Mouse (Mus musculus): ENCODE results near the gene Dazl. TPM values are rescaled to one million over a fixed set of nuclear protein-coding genes. Genes with fewer than 3 reads are reported as not detected.
"Not testable (repeated sequence)": the region's sequence is repeated elsewhere in the genome, so short reads cannot be mapped to it uniquely, and the experiment has no call there.

Gene Dazl
- polyA plus RNA-seq, 1 experiment from 2014 or later, result 0.31 TPM

DNA sequence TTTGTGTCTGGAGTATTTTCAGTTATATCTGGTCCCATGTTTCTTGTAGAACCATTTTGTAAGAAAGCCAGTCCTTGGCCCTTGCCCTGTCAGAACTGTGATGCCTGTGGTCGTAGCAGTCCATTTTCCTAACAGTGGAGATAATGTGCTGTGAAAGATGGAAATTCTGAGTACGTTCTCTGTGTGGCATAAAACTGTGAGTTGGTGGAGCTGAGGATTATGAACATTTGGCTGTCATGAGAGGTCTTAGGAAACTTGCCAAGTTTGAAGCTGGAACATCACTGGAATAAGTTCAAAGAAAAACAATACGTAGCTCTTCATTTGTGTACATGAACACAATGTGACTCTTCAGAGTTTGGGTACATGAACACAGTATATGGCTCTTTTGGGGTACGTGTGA is 31.8 kb downstream of the Dazl start:
- H3K27ac ChIP-seq; ATAC-seq (ENCODE audit: borderline replicate concordance, extremely low read depth, low FRiP score, low TSS enrichment); H3K4me2 ChIP-seq; H3K9me3 ChIP-seq; H3K4me1 ChIP-seq; H3K27me3 ChIP-seq; H3K9ac ChIP-seq; H3K36me3 ChIP-seq; H3K4me3 ChIP-seq: not testable (repeated sequence)
- 48% methylated on average over 4 of the region's 4 CpGs for WGBS

DNA sequence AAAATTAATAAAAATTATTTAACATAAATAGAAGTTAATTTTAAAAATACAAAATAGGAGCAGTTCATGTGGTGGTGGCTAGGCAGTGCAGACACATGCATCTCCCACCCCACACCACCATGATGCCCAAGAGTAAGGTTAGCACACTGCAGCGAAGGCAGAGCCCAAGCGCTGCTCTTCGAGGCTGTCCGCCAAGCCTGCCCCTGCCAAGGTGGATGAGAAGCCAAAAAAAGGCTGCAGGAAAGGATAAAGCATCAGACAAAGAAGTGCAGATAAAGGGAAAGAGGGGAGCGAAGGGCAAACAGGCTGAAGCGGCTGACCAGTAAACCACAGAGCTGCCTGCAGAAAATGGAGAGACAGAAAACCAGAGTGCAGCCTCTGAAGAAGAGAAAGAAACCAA is 32.6 kb downstream of the Dazl start:
- Histone ChIP-seq H3K36me3 (no peaks in the 10 kb centered on the region), H3K4me3 (no peak overlapping the region), H3K27ac (no peak overlapping the region), H3K9ac (no peak overlapping the region), H3K4me1 (0 out of 2 replicates have a peak, but pooled peaks cover 4% of the 10 kb centered on the region), H3K4me2 (no peak overlapping the region), H3K27me3 (no peaks in the 10 kb centered on the region), H3K9me3 (no peaks in the 10 kb centered on the region)
- ATAC-seq (ENCODE audit: borderline replicate concordance, extremely low read depth, low FRiP score, low TSS enrichment), result no peak
- WGBS, result 82% methylated on average over 6 of the region's 6 CpGs

DNA sequence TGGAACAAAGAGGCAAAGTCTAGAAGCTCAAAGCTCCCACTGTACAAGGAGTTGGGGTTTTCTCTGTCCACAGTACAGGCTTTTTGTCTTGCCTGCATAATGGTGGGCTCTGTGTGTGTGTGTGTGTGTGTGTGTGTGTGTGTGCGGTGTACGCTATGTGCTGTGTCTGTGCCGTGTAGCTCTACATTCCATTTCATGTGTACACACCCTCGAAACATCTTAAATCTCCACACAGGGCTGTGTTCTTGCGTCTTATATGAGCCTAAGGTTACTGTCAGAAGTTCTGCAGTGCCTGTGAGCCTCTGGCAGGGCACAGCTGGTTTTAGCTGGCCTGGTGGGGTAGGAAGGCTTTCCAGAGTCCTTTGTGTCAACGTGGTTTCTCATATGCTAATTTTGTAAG is 46.8 kb downstream of the Dazl start:
- H3K27ac ChIP-seq, result no peak overlapping the region
- no peak overlapping the region for H3K9ac ChIP-seq
- ATAC-seq (ENCODE audit: borderline replicate concordance, extremely low read depth, low FRiP score, low TSS enrichment), result no peak

DNA sequence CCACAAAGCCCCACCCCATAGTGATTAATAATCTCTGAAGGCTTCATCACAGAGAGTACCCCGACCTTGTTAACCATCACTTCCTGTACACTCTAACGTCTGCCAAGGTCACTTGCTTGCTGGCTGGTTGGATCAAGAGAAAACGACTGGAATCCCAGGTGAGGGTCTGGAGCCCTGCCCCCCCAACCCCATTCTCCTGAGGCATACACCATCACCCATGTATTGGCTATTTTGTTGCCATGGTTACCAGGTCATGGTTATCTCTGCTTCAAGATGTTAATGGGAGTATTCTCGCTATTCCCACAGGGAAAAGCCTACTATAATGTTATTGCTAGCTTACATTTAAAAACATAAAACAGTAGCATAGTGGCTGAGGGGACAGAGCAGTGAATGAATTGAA is 48.8 kb downstream of the Dazl start:
- WGBS, result 45% methylated on average over 4 of the region's 4 CpGs
- Histone ChIP-seq H3K27me3 (no peaks in the 10 kb centered on the region), H3K4me2 (no peak overlapping the region), H3K4me1 (no peaks in the 10 kb centered on the region), H3K36me3 (no peaks in the 10 kb centered on the region), H3K27ac (no peak overlapping the region), H3K9ac (no peak overlapping the region), H3K9me3 (no peaks in the 10 kb centered on the region), H3K4me3 (no peak overlapping the region)
- no peak for ATAC-seq (ENCODE audit: borderline replicate concordance, extremely low read depth, low FRiP score, low TSS enrichment)

More for the DNA sequence above, 46.8 kb downstream of the Dazl start:
- Histone ChIP-seq H3K9me3 (no peaks in the 10 kb centered on the region), H3K4me1 (no peaks in the 10 kb centered on the region), H3K27me3 (no peaks in the 10 kb centered on the region), H3K4me2 (no peak overlapping the region), H3K36me3 (no peaks in the 10 kb centered on the region), H3K4me3 (no peak overlapping the region)
- WGBS, result 68% methylated on average over 6 of the region's 6 CpGs

DNA sequence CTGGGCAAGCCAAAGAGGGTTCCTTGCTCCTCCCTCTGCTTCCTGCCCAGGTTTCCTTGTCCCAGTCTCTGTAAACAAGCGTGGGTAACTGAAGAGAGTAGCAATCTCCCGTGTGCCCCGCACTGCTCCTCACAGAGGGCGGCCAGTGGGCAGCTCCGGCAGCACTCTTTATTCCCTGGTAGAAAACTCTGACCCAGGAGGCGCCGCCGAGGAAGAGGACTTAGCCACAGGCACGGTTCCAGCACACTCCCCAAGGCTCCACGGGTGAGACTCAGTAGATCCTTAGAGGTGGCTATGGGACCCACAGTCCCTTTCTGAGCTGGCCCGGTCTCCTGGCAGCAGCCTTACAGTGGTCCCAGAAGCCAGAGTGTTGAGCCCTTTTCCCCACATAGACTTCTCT is 50.1 kb downstream of the Dazl start:
- 75% methylated on average over 11 of the region's 11 CpGs for WGBS
- no peaks in the 10 kb centered on the region for H3K4me1 ChIP-seq
- H3K27me3 ChIP-seq, result no peaks in the 10 kb centered on the region
- no peak overlapping the region for H3K4me2 ChIP-seq
- H3K36me3 ChIP-seq, result no peaks in the 10 kb centered on the region
- ATAC-seq (ENCODE audit: borderline replicate concordance, extremely low read depth, low FRiP score, low TSS enrichment), result no peak
- no peaks in the 10 kb centered on the region for H3K9me3 ChIP-seq
- H3K4me3 ChIP-seq, result no peak overlapping the region
- H3K9ac ChIP-seq, result no peak overlapping the region
- H3K27ac ChIP-seq, result no peak overlapping the region

DNA sequence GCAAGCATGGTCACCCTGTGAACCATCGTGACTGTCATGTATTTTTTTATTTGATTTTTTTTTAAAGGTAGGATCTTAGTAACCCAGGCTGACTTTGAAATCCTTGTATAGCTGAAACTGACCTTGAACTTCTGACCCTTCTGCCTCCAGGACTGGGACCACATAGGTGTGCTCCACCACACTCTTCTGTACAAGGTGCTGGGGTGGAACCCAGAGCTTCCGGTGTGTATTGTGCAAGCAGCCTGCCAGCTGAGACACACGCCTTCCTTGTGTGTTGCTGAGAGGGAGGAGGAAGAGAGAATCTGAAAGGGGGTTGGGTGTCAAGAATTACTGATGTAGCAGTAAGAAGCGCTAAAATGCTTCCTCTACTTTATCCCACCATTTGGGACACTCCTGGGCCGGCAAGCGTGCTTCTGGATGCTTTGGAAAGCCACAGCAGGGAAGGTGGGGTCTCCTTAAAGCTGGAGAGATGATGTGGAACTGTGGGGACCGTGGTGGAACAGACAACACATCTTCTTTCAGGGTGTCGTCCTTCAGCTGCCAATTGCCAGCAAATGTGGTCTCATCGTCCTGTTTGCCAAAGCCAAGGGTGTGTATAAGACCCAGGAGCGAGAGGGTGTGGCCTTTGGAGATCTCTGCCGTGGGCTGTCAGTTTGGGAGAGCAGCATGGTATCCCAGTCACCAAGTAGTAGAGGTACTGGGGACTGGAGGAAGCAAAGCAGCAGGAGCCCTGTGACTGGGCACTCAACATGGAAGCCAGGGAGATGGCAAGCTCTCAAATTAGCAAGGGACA is 55.4 kb downstream of the Dazl start:
- Histone ChIP-seq H3K4me3 (no peak overlapping the region), H3K4me2 (no peak overlapping the region), H3K9me3 (no peaks in the 10 kb centered on the region), H3K36me3 (no peaks in the 10 kb centered on the region), H3K9ac (no peak overlapping the region), H3K27ac (no peak overlapping the region), H3K27me3 (0 out of 2 replicates have a peak, but pooled peaks cover 5% of the 10 kb centered on the region), H3K4me1 (peaks cover 1% of the 10 kb centered on the region; the same call in 1 of the 2 replicates)
- 49% methylated on average over 11 of the region's 11 CpGs for WGBS
- no peak for ATAC-seq (ENCODE audit: borderline replicate concordance, extremely low read depth, low FRiP score, low TSS enrichment)

DNA sequence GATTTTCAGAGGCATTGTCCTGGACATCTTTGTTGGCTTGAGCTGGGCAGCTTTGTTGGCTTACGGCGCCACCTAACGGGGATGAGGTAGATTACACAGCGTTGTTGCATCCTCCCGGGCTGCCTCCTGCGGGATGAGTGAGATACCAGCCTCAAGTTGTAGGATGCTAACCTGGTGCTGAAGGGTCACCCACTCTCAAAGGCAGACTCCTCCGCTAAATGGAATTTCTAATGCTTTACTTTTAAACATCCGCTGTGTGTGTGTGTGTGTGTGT is 56.1 kb downstream of the Dazl start:
- H3K9me3 ChIP-seq, result no peaks in the 10 kb centered on the region
- ATAC-seq (ENCODE audit: borderline replicate concordance, extremely low read depth, low FRiP score, low TSS enrichment), result 0 out of 2 replicates have a peak, but pooled peaks have one; percentile 61
- no peak overlapping the region for H3K27ac ChIP-seq
- H3K9ac ChIP-seq, result no peak overlapping the region
- H3K4me3 ChIP-seq, result no peak overlapping the region
- 0 out of 2 replicates have a peak, but pooled peaks cover 5% of the 10 kb centered on the region for H3K27me3 ChIP-seq
- WGBS, result 8% methylated on average over 8 of the region's 8 CpGs
- peaks cover 6% of the 10 kb centered on the region for H3K4me1 ChIP-seq
- no peak overlapping the region for H3K4me2 ChIP-seq
- H3K36me3 ChIP-seq, result no peaks in the 10 kb centered on the region

DNA sequence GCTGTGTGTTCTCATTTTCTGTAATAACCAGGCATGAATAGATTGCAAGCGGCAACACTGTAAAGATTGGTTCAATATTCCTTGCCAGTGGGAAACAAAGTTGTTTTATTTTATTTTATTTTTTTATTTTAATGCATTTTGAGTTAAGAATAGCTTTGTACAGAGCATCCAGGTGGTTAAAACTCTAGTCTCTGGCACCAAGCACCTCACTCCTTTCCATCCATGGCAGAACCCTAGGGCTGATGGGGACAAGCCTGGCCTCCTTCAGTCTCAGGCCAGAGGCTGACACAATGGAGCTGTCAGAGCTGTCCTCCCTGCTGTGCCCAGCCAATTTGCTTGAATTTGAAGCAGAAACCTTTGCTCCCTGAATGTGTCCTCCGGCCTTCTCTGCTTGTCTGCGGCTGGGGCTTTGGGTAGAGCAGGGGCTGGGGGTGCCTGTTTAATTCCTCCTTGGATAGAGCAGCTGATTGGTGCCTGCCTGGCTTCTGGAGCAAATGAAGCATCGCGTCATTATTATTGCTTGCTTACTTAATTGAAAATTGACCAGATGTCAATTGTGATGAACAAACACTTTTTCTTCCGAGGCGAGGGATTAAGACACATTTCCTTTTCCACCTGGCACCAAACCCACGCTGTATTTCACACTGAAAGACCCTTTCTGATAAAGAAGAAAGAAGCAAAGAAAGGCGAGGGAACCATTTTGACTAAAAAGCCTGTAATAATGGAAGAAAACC is 56.6 kb downstream of the Dazl start:
- Histone ChIP-seq H3K4me3 (no peak overlapping the region), H3K9ac (no peak overlapping the region), H3K27ac (no peak overlapping the region), H3K4me2 (no peak overlapping the region), H3K36me3 (no peaks in the 10 kb centered on the region), H3K9me3 (no peaks in the 10 kb centered on the region), H3K4me1 (peaks cover 6% of the 10 kb centered on the region), H3K27me3 (0 out of 2 replicates have a peak, but pooled peaks cover 5% of the 10 kb centered on the region)
- 53% methylated on average over 9 of the region's 9 CpGs for WGBS
- ATAC-seq (ENCODE audit: borderline replicate concordance, extremely low read depth, low FRiP score, low TSS enrichment), result no peak

DNA sequence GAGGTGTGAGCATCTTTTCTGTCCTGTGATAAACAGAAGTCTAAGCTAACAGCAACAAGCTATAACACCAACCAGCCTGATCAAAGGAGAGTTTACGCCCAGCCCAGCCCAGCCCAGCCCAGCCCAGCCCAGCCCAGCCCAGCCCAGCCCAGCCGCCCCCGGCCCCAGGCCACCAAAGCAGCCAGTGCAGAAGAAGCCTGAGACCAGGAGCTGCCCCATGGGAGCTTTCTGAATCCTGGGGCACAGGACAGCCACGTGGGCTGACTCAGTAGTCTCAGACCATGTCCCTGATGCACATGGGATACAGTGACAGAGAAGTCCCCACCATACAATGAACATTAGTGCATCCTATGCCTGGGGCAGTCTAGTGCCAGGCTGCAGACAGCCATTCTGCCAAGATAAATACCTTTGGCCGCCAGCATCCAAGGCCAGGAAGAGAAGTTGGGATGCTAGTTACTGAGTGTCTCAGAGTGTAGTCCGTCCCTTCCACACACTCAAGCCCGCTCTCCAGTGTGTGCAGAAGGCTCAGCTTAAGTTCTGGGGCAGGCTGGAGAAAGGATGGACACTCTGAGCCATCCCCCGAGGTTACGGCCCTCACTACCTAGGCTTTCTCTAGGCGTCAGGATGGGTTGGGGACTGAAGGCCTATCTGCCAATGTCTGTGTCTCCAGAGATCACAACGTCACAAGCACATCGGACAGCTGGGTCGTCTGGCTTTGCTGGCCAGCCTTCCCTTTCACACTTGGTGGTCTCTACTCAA is 57.3 kb downstream of the Dazl start:
- Histone ChIP-seq H3K36me3 (no peaks in the 10 kb centered on the region), H3K4me3 (no peak overlapping the region), H3K27ac (no peak overlapping the region), H3K27me3 (0 out of 2 replicates have a peak, but pooled peaks cover 5% of the 10 kb centered on the region), H3K4me2 (no peak overlapping the region), H3K9me3 (no peaks in the 10 kb centered on the region), H3K4me1 (peaks cover 6% of the 10 kb centered on the region), H3K9ac (no peak overlapping the region)
- no peak for ATAC-seq (ENCODE audit: borderline replicate concordance, extremely low read depth, low FRiP score, low TSS enrichment)
- 69% methylated on average over 13 of the region's 13 CpGs for WGBS

DNA sequence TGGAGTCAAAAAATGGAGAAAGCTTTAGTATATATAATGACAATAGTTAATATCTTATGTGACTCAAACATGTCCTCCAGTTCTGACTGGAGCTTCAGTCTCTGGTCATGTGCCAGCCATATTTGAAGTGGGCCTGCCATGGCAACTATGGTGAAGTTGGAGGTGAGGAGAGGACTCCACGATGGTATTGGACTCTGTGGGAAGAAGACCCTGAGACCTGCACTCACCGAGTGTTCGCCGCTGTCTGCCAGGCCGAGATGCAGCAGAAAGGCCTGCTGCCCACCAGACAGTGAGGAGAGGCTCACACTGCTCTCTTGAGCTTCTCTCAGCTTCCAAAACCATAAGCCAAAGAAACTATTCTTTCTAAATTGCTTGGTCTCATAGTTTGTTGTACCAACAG is 59.5 kb downstream of the Dazl start:
- 89% methylated on average over 5 of the region's 5 CpGs for WGBS
- H3K27ac ChIP-seq, result no peak overlapping the region
- H3K36me3 ChIP-seq, result no peaks in the 10 kb centered on the region
- H3K9ac ChIP-seq, result no peak overlapping the region
- no peak for ATAC-seq (ENCODE audit: borderline replicate concordance, extremely low read depth, low FRiP score, low TSS enrichment)
- no peaks in the 10 kb centered on the region for H3K9me3 ChIP-seq
- H3K27me3 ChIP-seq, result 0 out of 2 replicates have a peak, but pooled peaks cover 5% of the 10 kb centered on the region
- no peak overlapping the region for H3K4me2 ChIP-seq
- peaks cover 6% of the 10 kb centered on the region for H3K4me1 ChIP-seq
- H3K4me3 ChIP-seq, result no peak overlapping the region

DNA sequence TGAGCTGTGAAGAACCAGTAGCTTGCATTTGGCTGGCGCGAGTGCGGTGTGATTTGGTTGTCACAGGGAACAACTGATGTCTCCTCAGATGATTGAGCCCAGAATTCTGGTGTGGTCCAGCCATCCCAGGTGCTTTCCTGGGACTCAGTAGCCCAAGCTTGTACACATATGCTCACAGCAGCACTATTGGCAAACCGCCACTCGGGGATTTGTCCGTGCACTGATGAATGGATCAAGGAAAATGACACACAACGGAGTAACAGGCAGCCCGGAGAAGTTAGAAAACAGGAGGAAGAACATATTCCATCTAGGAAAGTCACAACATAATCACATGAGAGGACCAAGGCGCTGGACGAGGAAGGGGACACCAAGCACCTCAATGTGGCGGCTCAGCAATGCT is 60.6 kb downstream of the Dazl start:
- H3K27me3 ChIP-seq, result 0 out of 2 replicates have a peak, but pooled peaks cover 1% of the 10 kb centered on the region
- no peaks in the 10 kb centered on the region for H3K36me3 ChIP-seq
- peaks cover 6% of the 10 kb centered on the region for H3K4me1 ChIP-seq
- 76% methylated on average over 11 of the region's 11 CpGs for WGBS
- no peak overlapping the region for H3K27ac ChIP-seq
- no peak for ATAC-seq (ENCODE audit: borderline replicate concordance, extremely low read depth, low FRiP score, low TSS enrichment)
- H3K4me2 ChIP-seq, result no peak overlapping the region
- no peaks in the 10 kb centered on the region for H3K9me3 ChIP-seq
- H3K9ac ChIP-seq, result no peak overlapping the region
- no peak overlapping the region for H3K4me3 ChIP-seq

DNA sequence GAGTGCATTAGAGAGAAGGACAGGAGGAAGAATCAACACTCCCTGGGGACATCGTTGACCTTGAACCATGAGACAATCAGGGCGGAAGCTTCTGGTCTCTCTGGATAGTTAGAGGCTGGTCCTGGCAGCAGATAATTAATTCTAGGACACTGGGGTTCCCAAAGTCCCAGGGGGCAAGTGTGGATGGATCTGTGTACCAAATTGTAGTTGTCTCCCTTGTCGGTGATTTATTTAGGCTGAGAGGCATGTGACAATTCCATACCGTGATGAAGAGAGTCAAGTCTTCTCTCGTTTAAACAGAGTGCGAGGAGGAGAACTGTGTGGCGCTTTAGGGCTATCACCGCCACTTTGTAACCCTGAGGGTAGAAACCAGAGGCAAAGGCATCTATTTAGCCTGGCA is 62.2 kb downstream of the Dazl start:
- 88% methylated on average over 8 of the region's 8 CpGs for WGBS

More for the DNA sequence above, 62.2 kb downstream of the Dazl start:
- Histone ChIP-seq H3K4me3 (no peak overlapping the region), H3K9ac (no peak overlapping the region), H3K27ac (no peak overlapping the region), H3K9me3 (no peaks in the 10 kb centered on the region), H3K4me2 (no peak overlapping the region), H3K27me3 (no peaks in the 10 kb centered on the region), H3K36me3 (no peaks in the 10 kb centered on the region), H3K4me1 (peaks cover 6% of the 10 kb centered on the region; the same call in 1 of the 2 replicates)
- ATAC-seq (ENCODE audit: borderline replicate concordance, extremely low read depth, low FRiP score, low TSS enrichment), result no peak

All from lung, embryonic 15.5 days (tissue).